Mouse (Mus musculus): ENCODE data around the gene Ptk6.

- no peak for TF ChIP-seq ZNF384 (IDR thresholded peaks at IDR 0.05; ENCODE audit: low read depth, low read length)
- TF ChIP-seq ZC3H11A (IDR thresholded peaks at IDR 0.05; ENCODE audit: borderline replicate concordance, low read depth, low read length): no peak
- TF ChIP-seq HCFC1 (IDR thresholded peaks at IDR 0.05; ENCODE audit: borderline replicate concordance, insufficient read depth, low read length): no peak
- no peak for TF ChIP-seq CHD2 (IDR thresholded peaks at IDR 0.05; ENCODE audit: low read depth, low read length)
Measured at GRCm38 (mm10) chr2:181148318-181148955, 54.2 kb downstream of the Ptk6 start.

Data from ES-E14 (cell line).